Comparison of ENCODE assay signal across 8 mouse cellular contexts in the genomic region with DNA sequence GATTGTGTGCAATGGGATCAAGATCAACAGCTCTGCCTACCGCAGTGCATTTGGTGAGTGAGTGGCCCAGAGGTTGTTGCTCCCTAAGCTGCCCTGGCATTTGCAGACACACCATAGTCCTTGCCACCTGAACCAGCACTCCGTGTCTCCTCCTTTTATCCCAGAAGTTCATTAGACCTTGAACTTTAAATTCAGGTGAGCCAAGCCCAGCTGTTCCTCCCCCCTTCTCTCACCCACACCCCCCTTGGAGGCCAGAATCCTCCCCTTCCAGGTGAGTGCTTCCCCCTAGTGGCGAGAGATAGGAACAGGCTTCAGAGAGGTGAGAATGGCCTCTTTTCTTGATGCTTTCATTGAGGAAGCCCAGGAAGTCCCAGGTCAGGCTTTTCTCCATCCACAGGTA. TPM values are rescaled to one million over a fixed set of nuclear protein-coding genes. Genes with fewer than 3 reads are reported as not detected.
DNase-seq lines count a peak whose midpoint lies in the region; ATAC-seq and TF ChIP-seq lines count a peak whose summit lies in the region.

No protein-coding gene starts in this region.

- intact Hi-C loops in heart, postnatal 25 days (cut with DNase I): no loop called here

- no peak overlapping the region for H3K4me2 ChIP-seq in midbrain, postnatal 0 days (ENCODE audit: low read depth, low read length, poor library complexity, severe bottlenecking)
- H3K4me2 ChIP-seq in midbrain, embryonic 15.5 days: no peak overlapping the region

- TF ChIP-seq CTCF in midbrain, postnatal 0 days (IDR thresholded peaks at IDR 0.05): peak; percentile 80

- 37% methylated on average over 3 of the region's 3 CpGs for WGBS in midbrain, postnatal 0 days
- 57% methylated on average over 3 of the region's 3 CpGs for WGBS in midbrain, embryonic 15.5 days

- no peaks in the 10 kb centered on the region for H3K27me3 ChIP-seq in midbrain, postnatal 0 days (ENCODE audit: insufficient read depth, low read length)
- no peaks in the 10 kb centered on the region for H3K27me3 ChIP-seq in midbrain, embryonic 15.5 days (replicated peaks)

- no peak overlapping the region for H3K9ac ChIP-seq in midbrain, postnatal 0 days (replicated peaks; ENCODE audit: low read length, poor library complexity, severe bottlenecking)
- H3K9ac ChIP-seq in midbrain, embryonic 15.5 days: no peak overlapping the region

- H3K36me3 ChIP-seq in midbrain, postnatal 0 days (ENCODE audit: insufficient read depth, low read length): peaks cover 16% of the 10 kb centered on the region
- H3K36me3 ChIP-seq in midbrain, embryonic 15.5 days (replicated peaks): peaks cover 15% of the 10 kb centered on the region; the same call in 1 of the 2 replicates

- H3K4me1 ChIP-seq in midbrain, postnatal 0 days (ENCODE audit: insufficient read depth, low read length): no peaks in the 10 kb centered on the region
- H3K4me1 ChIP-seq in midbrain, embryonic 15.5 days: no peaks in the 10 kb centered on the region

- no peaks in the 10 kb centered on the region for H3K9me3 ChIP-seq in midbrain, postnatal 0 days (ENCODE audit: low read length)
- no peaks in the 10 kb centered on the region for H3K9me3 ChIP-seq in midbrain, embryonic 15.5 days

- H3K4me3 ChIP-seq in midbrain, postnatal 0 days (ENCODE audit: low read depth, low read length): no peak overlapping the region
- H3K4me3 ChIP-seq in midbrain, embryonic 15.5 days: no peak overlapping the region

- no peak for ATAC-seq in midbrain, postnatal 0 days (ENCODE audit: low FRiP score)
- no peak for ATAC-seq in midbrain, embryonic 15.5 days (replicated peaks)
- ATAC-seq in erythroblast, adult 5-6 weeks (replicated peaks; ENCODE audit: low FRiP score, poor library complexity, severe bottlenecking): peak; percentile 75
- ATAC-seq in megakaryocyte, adult 5-6 weeks (ENCODE audit: poor library complexity, severe bottlenecking): peak; percentile 84

- H3K27ac ChIP-seq in midbrain, postnatal 0 days (ENCODE audit: low read depth, low read length): no peak overlapping the region
- H3K27ac ChIP-seq in midbrain, embryonic 15.5 days: no peak overlapping the region

- DNase-seq in cerebellum, adult 9-10 months: peak; percentile 31
- DNase-seq in cerebellum, adult 8-10 months: no peak
- no peak for DNase-seq in midbrain, postnatal 0 days (ENCODE audit: low spot score)
- no peak for DNase-seq in ovary, postnatal 14 days (ENCODE audit: low spot score)
- DNase-seq in heart, postnatal 25 days (ENCODE audit: low spot score): no peak

RNA-seq across cellular contexts. Expression of a gene that starts 19.3 kb away (rescaled TPM):
- 21.4 and 27.4 TPM in 2 replicates for total RNA-seq in midbrain, postnatal 0 days (2014; rRNA removed)
- polyA plus RNA-seq in midbrain, postnatal 0 days (2015; fragmentation: Nextera tagmentation; extraction: Ambion mirVana): 18.6 and 19.2 TPM in 2 replicates
- polyA plus RNA-seq in midbrain, embryonic 15.5 days (2015; fragmentation: Nextera tagmentation; extraction: Ambion mirVana): 12.0 and 14.0 TPM in 2 replicates
- 0.58 and 0.84 TPM in 2 replicates for total RNA-seq in erythroblast, adult 5-6 weeks (2015; ENCODE audit: low replicate concordance)
- 1.2 and 2.0 TPM in 2 replicates for total RNA-seq in erythroblast, adult 5-6 weeks (2017; ENCODE audit: low replicate concordance)
- total RNA-seq in megakaryocyte, adult 5-6 weeks (2015): 3.9 and 5.9 TPM in 2 replicates
- total RNA-seq in megakaryocyte, adult 5-6 weeks (2017): 15.7 and 19.1 TPM in 2 replicates
- total RNA-seq in heart, postnatal 25 days (2021): 10 to 100 TPM; 31.3 to 31.6 TPM

RNA-seq across cellular contexts. Expression of a gene that starts 39.1 kb away (rescaled TPM):
- total RNA-seq in midbrain, postnatal 0 days (2014; rRNA removed): 59.9 and 76.1 TPM in 2 replicates
- 28.5 and 28.8 TPM in 2 replicates for polyA plus RNA-seq in midbrain, postnatal 0 days (2015; fragmentation: Nextera tagmentation; extraction: Ambion mirVana)
- polyA plus RNA-seq in midbrain, embryonic 15.5 days (2015; fragmentation: Nextera tagmentation; extraction: Ambion mirVana): 31.1 and 32.9 TPM in 2 replicates
- 0.58 and 7.1 TPM in 2 replicates for total RNA-seq in erythroblast, adult 5-6 weeks (2015; ENCODE audit: low replicate concordance)
- total RNA-seq in erythroblast, adult 5-6 weeks (2017; ENCODE audit: low replicate concordance): 3.2 and 8.8 TPM in 2 replicates
- total RNA-seq in megakaryocyte, adult 5-6 weeks (2015): 11.4 and 12.9 TPM in 2 replicates
- 8.2 and 13.1 TPM in 2 replicates for total RNA-seq in megakaryocyte, adult 5-6 weeks (2017)
- 10 to 100 TPM; 22.5 to 22.9 TPM for total RNA-seq in heart, postnatal 25 days (2021)

RNA-seq across cellular contexts. Expression of a gene that starts 49.6 kb away (rescaled TPM):
- 116 and 123 TPM in 2 replicates for total RNA-seq in midbrain, postnatal 0 days (2014; rRNA removed)
- polyA plus RNA-seq in midbrain, postnatal 0 days (2015; fragmentation: Nextera tagmentation; extraction: Ambion mirVana): 185 and 206 TPM in 2 replicates
- 307 and 327 TPM in 2 replicates for polyA plus RNA-seq in midbrain, embryonic 15.5 days (2015; fragmentation: Nextera tagmentation; extraction: Ambion mirVana)
- total RNA-seq in erythroblast, adult 5-6 weeks (2015; ENCODE audit: low replicate concordance): not detected in 2 replicates
- 0.70 TPM in 1 of 2 replicates, not detected in the other for total RNA-seq in erythroblast, adult 5-6 weeks (2017; ENCODE audit: low replicate concordance)
- 0.50 and 0.76 TPM in 2 replicates for total RNA-seq in megakaryocyte, adult 5-6 weeks (2015)
- 0.73 and 1.2 TPM in 2 replicates for total RNA-seq in megakaryocyte, adult 5-6 weeks (2017)
- 1 to 10 TPM; 4.6 to 5.5 TPM for total RNA-seq in heart, postnatal 25 days (2021)

RNA-seq across cellular contexts. Expression of a gene that starts 54.3 kb away (rescaled TPM):
- 141 and 167 TPM in 2 replicates for total RNA-seq in midbrain, postnatal 0 days (2014; rRNA removed)
- 192 and 197 TPM in 2 replicates for polyA plus RNA-seq in midbrain, postnatal 0 days (2015; fragmentation: Nextera tagmentation; extraction: Ambion mirVana)
- polyA plus RNA-seq in midbrain, embryonic 15.5 days (2015; fragmentation: Nextera tagmentation; extraction: Ambion mirVana): 199 and 206 TPM in 2 replicates
- 37.6 and 50.5 TPM in 2 replicates for total RNA-seq in erythroblast, adult 5-6 weeks (2015; ENCODE audit: low replicate concordance)
- total RNA-seq in erythroblast, adult 5-6 weeks (2017; ENCODE audit: low replicate concordance): 26.9 and 32.6 TPM in 2 replicates
- total RNA-seq in megakaryocyte, adult 5-6 weeks (2015): 71.2 and 73.2 TPM in 2 replicates
- total RNA-seq in megakaryocyte, adult 5-6 weeks (2017): 74.8 and 86.9 TPM in 2 replicates
- 100 to 1,000 TPM; 142 to 152 TPM for total RNA-seq in heart, postnatal 25 days (2021)

Comparison
In these comparisons a context has a peak if more than half of its experiments do, and no peak if none do; other contexts are left out.
1. ATAC-seq: peak in erythroblast, adult 5-6 weeks (single experiment) and megakaryocyte, adult 5-6 weeks (single experiment); none in midbrain, postnatal 0 days (single experiment) and midbrain, embryonic 15.5 days (single experiment).
2. RNA of a gene that starts 49.6 kb away (total RNA-seq): 116 to 123 TPM in midbrain, postnatal 0 days; 4.6 to 5.5 TPM in heart, postnatal 25 days, 0.50 to 1.2 TPM in megakaryocyte, adult 5-6 weeks and 0.70 TPM in erythroblast, adult 5-6 weeks; every median in the first group is over 10 times any median in the second.